Mouse (Mus musculus): ENCODE data around the gene Zfp61. TPM values are rescaled to one million over a fixed set of nuclear protein-coding genes. Genes with fewer than 3 reads are reported as not detected.

The Zfp61 gene
- 35.3 and 42.7 TPM in 2 replicates for polyA plus RNA-seq (2014; fragmentation: Nextera tagmentation; extraction: Ambion mirVana)

DNA sequence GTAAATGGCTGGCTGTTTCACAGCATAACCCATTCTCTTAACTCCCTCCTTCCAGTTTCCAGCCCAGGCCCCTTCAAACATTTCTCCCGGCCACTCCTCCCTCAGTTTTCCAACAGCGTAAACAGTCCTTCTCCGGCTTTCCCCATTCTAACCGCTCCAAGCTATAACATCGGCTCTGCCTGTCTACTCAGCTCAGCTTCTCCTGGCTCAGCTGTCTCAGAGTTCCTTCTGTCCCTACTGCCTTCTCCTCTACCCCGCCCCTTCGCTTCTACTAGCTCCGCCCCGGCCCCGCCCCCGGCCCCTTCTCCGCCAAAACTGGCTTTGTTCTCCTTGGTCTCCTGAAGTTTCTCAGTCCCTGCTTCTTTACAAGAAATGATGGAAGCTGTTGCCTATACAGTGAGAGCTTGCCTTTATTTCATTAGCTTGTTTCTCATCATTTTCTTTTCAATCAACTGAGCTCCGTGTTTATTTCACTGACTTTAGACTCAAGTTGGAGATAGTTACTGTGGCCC lies at the start of gene Zfp61:
Gene Zfp61 (minus strand): TSS at position 462 of the 512 bp plus-strand sequence.
- ATAC-seq (ENCODE audit: insufficient number of reproducible peaks, insufficient read depth, low FRiP score, low read depth): peak; percentile 75
- Histone ChIP-seq H3K4me2 (replicated peaks; ENCODE audit: low read depth, low read length) (peak within 1 kb of the TSS; percentile 74), H3K9me3 (ENCODE audit: control insufficient read depth, low read depth, low read length) (no peaks in the 10 kb centered on the region), H3K36me3 (ENCODE audit: control insufficient read depth, insufficient read depth, low read length) (peaks cover 13% of the 10 kb centered on the region), H3K27me3 (ENCODE audit: control insufficient read depth, insufficient read depth, low read length) (no peaks in the 10 kb centered on the region), H3K27ac (ENCODE audit: low read length) (peak within 1 kb of the TSS; percentile 76), H3K4me1 (ENCODE audit: control insufficient read depth, insufficient read depth, low read length) (peaks cover 9% of the 10 kb centered on the region), H3K9ac (replicated peaks; ENCODE audit: low read depth, low read length) (0 out of 2 replicates have a peak within 1 kb of the TSS, but pooled peaks have one; percentile 36), H3K4me3 (ENCODE audit: low read depth, low read length) (peak within 1 kb of the TSS; percentile 76)
- 3% methylated on average over 13 of the region's 13 CpGs for WGBS

DNA sequence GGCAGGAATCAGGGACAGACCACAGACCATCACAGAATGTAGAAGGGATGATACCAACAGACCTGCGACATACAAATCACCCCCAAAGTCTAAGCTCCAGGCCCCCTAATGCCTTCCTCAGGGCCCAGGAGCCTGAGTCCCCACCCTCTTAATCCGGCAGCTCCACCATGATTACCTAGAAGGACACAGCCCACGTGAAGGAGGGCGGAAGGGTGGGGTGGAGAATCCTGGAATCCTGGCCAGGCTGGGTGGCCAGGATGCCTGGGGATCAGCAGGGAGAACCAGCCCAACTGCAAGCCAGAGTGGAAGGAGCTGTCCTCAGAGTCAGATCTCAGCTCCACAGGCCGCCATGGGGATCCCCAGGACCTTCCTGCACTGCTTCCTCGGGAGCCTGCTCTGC lies 47.9 kb upstream of the Zfp61 start, which contains the start of gene Lypd5:
Gene Lypd5 (plus strand): TSS at position 301 of the 400 bp plus-strand sequence.
- ATAC-seq (ENCODE audit: insufficient number of reproducible peaks, insufficient read depth, low FRiP score, low read depth): no peak
- Histone ChIP-seq H3K27ac (ENCODE audit: low read length) (no peak within 1 kb of the TSS), H3K36me3 (ENCODE audit: control insufficient read depth, insufficient read depth, low read length) (no peaks in the 10 kb centered on the region), H3K9ac (replicated peaks; ENCODE audit: low read depth, low read length) (no peak within 1 kb of the TSS), H3K9me3 (ENCODE audit: control insufficient read depth, low read depth, low read length) (no peaks in the 10 kb centered on the region), H3K4me1 (ENCODE audit: control insufficient read depth, insufficient read depth, low read length) (no peaks in the 10 kb centered on the region), H3K27me3 (ENCODE audit: control insufficient read depth, insufficient read depth, low read length) (no peaks in the 10 kb centered on the region), H3K4me3 (ENCODE audit: low read depth, low read length) (no peak within 1 kb of the TSS), H3K4me2 (replicated peaks; ENCODE audit: low read depth, low read length) (no peak within 1 kb of the TSS)
- 37% methylated on average over 6 of the region's 6 CpGs for WGBS

GRCm38 (mm10) chr7:24346444-24346843 lies 45.4 kb upstream of the Zfp61 start:
- Histone ChIP-seq H3K4me1 (ENCODE audit: control insufficient read depth, insufficient read depth, low read length) (no peaks in the 10 kb centered on the region), H3K4me2 (replicated peaks; ENCODE audit: low read depth, low read length) (no peak overlapping the region), H3K4me3 (ENCODE audit: low read depth, low read length) (no peak overlapping the region), H3K27me3 (ENCODE audit: control insufficient read depth, insufficient read depth, low read length) (no peaks in the 10 kb centered on the region), H3K9me3 (ENCODE audit: control insufficient read depth, low read depth, low read length) (no peaks in the 10 kb centered on the region), H3K36me3 (ENCODE audit: control insufficient read depth, insufficient read depth, low read length) (no peaks in the 10 kb centered on the region), H3K9ac (replicated peaks; ENCODE audit: low read depth, low read length) (no peak overlapping the region), H3K27ac (ENCODE audit: low read length) (no peak overlapping the region)
- 64% methylated on average over 5 of the region's 5 CpGs for WGBS
- no peak for ATAC-seq (ENCODE audit: insufficient number of reproducible peaks, insufficient read depth, low FRiP score, low read depth)

DNA sequence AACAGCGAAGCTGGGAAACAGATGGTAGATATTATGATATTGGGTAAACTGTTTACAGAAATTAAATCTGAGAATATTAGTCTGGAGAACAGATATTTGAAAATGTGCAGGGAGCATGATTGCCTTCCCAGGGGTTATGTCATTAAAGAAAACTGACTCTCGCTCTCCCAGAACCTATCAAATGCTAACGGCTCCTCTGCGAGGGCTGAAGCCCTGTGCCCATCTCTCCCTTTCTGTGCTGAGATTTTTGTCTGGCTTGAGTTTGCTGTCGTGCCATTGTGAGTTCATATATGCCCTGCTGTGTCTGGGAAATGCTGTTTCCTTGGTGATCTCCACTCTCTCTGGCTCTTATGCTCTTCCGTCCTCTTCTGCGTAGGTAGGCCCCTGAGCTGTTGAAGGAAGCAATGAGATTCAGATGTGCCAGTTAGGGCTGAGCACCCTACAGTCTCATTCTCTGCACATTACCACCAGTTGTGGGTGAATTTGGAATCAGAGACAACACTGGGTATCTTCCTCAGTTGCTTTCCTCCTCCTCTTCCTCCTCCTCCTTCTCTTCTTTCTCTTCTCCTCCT lies 42.8 kb upstream of the Zfp61 start:
- no peak overlapping the region for H3K4me2 ChIP-seq (replicated peaks; ENCODE audit: low read depth, low read length)
- no peak overlapping the region for H3K9ac ChIP-seq (replicated peaks; ENCODE audit: low read depth, low read length)
- H3K27ac ChIP-seq (ENCODE audit: low read length): no peak overlapping the region
- no peak for ATAC-seq (ENCODE audit: insufficient number of reproducible peaks, insufficient read depth, low FRiP score, low read depth)
- H3K36me3 ChIP-seq (ENCODE audit: control insufficient read depth, insufficient read depth, low read length): no peaks in the 10 kb centered on the region
- no peaks in the 10 kb centered on the region for H3K9me3 ChIP-seq (ENCODE audit: control insufficient read depth, low read depth, low read length)
- no peaks in the 10 kb centered on the region for H3K27me3 ChIP-seq (ENCODE audit: control insufficient read depth, insufficient read depth, low read length)
- H3K4me1 ChIP-seq (ENCODE audit: control insufficient read depth, insufficient read depth, low read length): no peaks in the 10 kb centered on the region
- 55% methylated on average over 7 of the region's 7 CpGs for WGBS
- H3K4me3 ChIP-seq (ENCODE audit: low read depth, low read length): no peak overlapping the region

DNA sequence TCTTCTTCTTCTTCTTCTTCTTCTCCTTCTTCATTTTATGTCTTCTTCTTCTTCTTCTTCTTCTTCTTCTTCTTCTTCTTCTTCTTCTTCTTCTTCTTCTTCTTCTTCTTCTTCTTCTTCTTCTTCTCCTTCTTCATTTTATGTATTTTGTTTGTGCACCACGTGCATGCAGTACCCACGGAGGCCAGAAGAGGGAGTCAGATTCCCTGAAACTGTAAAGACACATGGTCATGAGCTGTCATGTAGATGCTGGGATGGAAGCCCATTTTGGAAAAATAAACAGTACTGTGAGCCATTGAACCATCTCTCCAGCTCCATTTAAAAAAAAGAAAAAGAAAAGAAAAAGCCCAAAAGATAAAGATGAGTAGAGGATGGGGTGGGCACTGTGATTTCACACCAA lies 37.2 kb upstream of the Zfp61 start:
- Histone ChIP-seq H3K9ac (replicated peaks; ENCODE audit: low read depth, low read length) (no peak overlapping the region), H3K27me3 (ENCODE audit: control insufficient read depth, insufficient read depth, low read length) (no peaks in the 10 kb centered on the region), H3K9me3 (ENCODE audit: control insufficient read depth, low read depth, low read length) (no peaks in the 10 kb centered on the region), H3K4me2 (replicated peaks; ENCODE audit: low read depth, low read length) (no peak overlapping the region), H3K36me3 (ENCODE audit: control insufficient read depth, insufficient read depth, low read length) (no peaks in the 10 kb centered on the region), H3K4me3 (ENCODE audit: low read depth, low read length) (no peak overlapping the region), H3K27ac (ENCODE audit: low read length) (no peak overlapping the region), H3K4me1 (ENCODE audit: control insufficient read depth, insufficient read depth, low read length) (no peaks in the 10 kb centered on the region)
- WGBS: 43% methylated on average over 2 of the region's 2 CpGs
- no peak for ATAC-seq (ENCODE audit: insufficient number of reproducible peaks, insufficient read depth, low FRiP score, low read depth)

- H3K9me3 ChIP-seq (ENCODE audit: control insufficient read depth, low read depth, low read length): no peaks in the 10 kb centered on the region
- WGBS: 13% methylated on average over 5 of the region's 5 CpGs
- ATAC-seq (ENCODE audit: insufficient number of reproducible peaks, insufficient read depth, low FRiP score, low read depth): no peak
- H3K4me3 ChIP-seq (ENCODE audit: low read depth, low read length): no peak overlapping the region
- H3K9ac ChIP-seq (replicated peaks; ENCODE audit: low read depth, low read length): no peak overlapping the region
- H3K27ac ChIP-seq (ENCODE audit: low read length): no peak overlapping the region
- no peak overlapping the region for H3K4me2 ChIP-seq (replicated peaks; ENCODE audit: low read depth, low read length)
- no peaks in the 10 kb centered on the region for H3K27me3 ChIP-seq (ENCODE audit: control insufficient read depth, insufficient read depth, low read length)
- no peaks in the 10 kb centered on the region for H3K4me1 ChIP-seq (ENCODE audit: control insufficient read depth, insufficient read depth, low read length)
- no peaks in the 10 kb centered on the region for H3K36me3 ChIP-seq (ENCODE audit: control insufficient read depth, insufficient read depth, low read length)
Measured at GRCm38 (mm10) chr7:24335699-24336309, 34.8 kb upstream of the Zfp61 start.

- Histone ChIP-seq H3K4me3 (ENCODE audit: low read depth, low read length) (peak within 1 kb of the TSS; percentile 2; the same call in 1 of the 2 replicates), H3K4me1 (ENCODE audit: control insufficient read depth, insufficient read depth, low read length) (no peaks in the 10 kb centered on the region), H3K4me2 (replicated peaks; ENCODE audit: low read depth, low read length) (0 out of 2 replicates have a peak within 1 kb of the TSS, but pooled peaks have one; percentile 6), H3K27ac (ENCODE audit: low read length) (no peak within 1 kb of the TSS), H3K9ac (replicated peaks; ENCODE audit: low read depth, low read length) (no peak within 1 kb of the TSS), H3K9me3 (ENCODE audit: control insufficient read depth, low read depth, low read length) (no peaks in the 10 kb centered on the region), H3K27me3 (ENCODE audit: control insufficient read depth, insufficient read depth, low read length) (no peaks in the 10 kb centered on the region), H3K36me3 (ENCODE audit: control insufficient read depth, insufficient read depth, low read length) (no peaks in the 10 kb centered on the region)
- ATAC-seq (ENCODE audit: insufficient number of reproducible peaks, insufficient read depth, low FRiP score, low read depth): no peak
- 36% methylated on average over 49 of the region's 49 CpGs for WGBS
Measured at GRCm38 (mm10) chr7:24333304-24333986, 32.4 kb upstream of the Zfp61 start, which contains the start of gene Tescl. TSS of gene Tescl (minus strand) at chr7:24333936.

DNA sequence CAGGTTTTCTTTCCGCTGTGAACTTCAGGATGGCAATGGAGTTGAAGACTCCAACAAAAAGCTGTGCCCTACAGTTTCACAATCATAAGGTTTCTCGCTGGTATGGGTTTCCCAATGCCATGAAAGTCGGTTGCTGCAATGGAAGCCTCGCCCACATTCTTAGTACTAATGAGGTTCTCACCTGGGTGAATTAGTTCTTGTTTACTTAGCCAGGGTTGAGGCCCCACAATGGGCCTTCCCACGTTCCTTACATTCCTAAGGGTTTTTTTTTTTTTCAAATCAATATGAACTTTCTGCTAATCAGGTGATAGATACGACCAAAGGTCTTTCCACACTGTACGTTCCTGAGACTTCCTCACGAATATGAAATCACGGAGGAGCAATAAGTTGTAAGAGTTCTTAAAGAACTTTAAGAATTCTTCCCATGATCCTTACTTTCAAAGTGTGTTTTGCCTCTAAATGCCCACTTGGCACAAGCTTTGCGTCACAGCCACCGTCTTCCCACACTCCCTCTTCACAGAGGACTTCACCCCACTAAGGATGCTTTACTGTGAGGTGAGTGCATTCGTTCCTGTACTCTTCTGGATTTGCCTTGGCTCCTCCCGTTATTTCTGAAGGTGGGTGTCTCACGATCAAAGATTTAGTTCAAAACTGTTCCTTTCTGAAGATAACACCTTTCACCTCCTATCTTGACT lies 26.4 kb upstream of the Zfp61 start:
- Histone ChIP-seq H3K4me1 (ENCODE audit: control insufficient read depth, insufficient read depth, low read length) (no peaks in the 10 kb centered on the region), H3K9me3 (ENCODE audit: control insufficient read depth, low read depth, low read length) (peaks cover 5% of the 10 kb centered on the region; the same call in 1 of the 2 replicates), H3K4me3 (ENCODE audit: low read depth, low read length) (no peak overlapping the region), H3K27me3 (ENCODE audit: control insufficient read depth, insufficient read depth, low read length) (no peaks in the 10 kb centered on the region), H3K27ac (ENCODE audit: low read length) (no peak overlapping the region), H3K36me3 (ENCODE audit: control insufficient read depth, insufficient read depth, low read length) (no peaks in the 10 kb centered on the region), H3K4me2 (replicated peaks; ENCODE audit: low read depth, low read length) (no peak overlapping the region), H3K9ac (replicated peaks; ENCODE audit: low read depth, low read length) (no peak overlapping the region)
- WGBS: 72% methylated on average over 14 of the region's 14 CpGs
- ATAC-seq (ENCODE audit: insufficient number of reproducible peaks, insufficient read depth, low FRiP score, low read depth): peak; percentile 61; the same call in 1 of the 2 replicates

Measured in stomach, embryonic 14.5 days (tissue).